Mouse (Mus musculus) brown adipose tissue, adult 24 weeks (tissue): ENCODE data around the gene Pde11a. TPM values are rescaled to one million over a fixed set of nuclear protein-coding genes. Genes with fewer than 3 reads are reported as not detected.

Experiments used
- H3K27ac ChIP-seq: fragments of 200-500 bp; replicated peaks from 2 replicates; pipeline ENCODE4 v1.5.1; 2012; ENCODE audit warnings: low read depth, mild to moderate bottlenecking, low read length
- H3K4me1 ChIP-seq: fragments of 200-500 bp; 2 replicates; pipeline ENCODE4 v1.6.1; 2012; ENCODE audit warnings: low read length, mixed read lengths; ENCODE audit not compliant: control insufficient read depth, insufficient read depth, insufficient read length
- H3K4me3 ChIP-seq: fragments of 200-500 bp; 2 replicates; pipeline ENCODE4 v1.5.1; 2012; ENCODE audit warnings: low read depth, mild to moderate bottlenecking, low read length, moderate library complexity; ENCODE audit not compliant: insufficient read depth
- polyA plus RNA-seq: library from polyadenylated mRNA; stranded (reverse); fragments of >200 nt; gene quantifications from 2 replicates; pipeline ENCODE4 v1.2.4, GENCODE M21; 2012; ENCODE audit not compliant: missing spikeins, insufficient read depth, insufficient read length

Gene Pde11a
- polyA plus RNA-seq, 1 experiment = 0.91 TPM

DNA sequence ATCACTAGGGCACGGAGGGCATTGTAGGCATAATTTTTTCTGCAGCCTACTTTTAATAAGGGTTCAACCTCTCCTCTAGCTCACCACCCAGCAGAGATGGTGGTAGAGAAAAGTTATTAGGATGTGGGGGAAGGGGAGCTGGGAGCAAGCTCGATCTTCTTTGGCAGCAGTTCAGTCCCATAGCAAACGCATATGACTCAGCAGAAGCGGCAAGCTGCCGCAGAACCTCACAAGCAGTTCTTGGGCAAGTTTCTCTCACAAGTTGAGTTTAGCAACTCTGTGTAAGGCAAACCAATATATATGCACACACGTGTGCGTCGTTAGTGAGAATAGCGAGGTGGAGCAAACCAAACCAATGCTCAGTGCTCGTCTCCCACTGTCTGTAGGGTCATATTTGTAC, 72.0 kb downstream of the Pde11a start:
- Histone ChIP-seq H3K27ac (no peak overlapping the region), H3K4me1 (no peaks in the 10 kb centered on the region), H3K4me3 (no peak overlapping the region)

DNA sequence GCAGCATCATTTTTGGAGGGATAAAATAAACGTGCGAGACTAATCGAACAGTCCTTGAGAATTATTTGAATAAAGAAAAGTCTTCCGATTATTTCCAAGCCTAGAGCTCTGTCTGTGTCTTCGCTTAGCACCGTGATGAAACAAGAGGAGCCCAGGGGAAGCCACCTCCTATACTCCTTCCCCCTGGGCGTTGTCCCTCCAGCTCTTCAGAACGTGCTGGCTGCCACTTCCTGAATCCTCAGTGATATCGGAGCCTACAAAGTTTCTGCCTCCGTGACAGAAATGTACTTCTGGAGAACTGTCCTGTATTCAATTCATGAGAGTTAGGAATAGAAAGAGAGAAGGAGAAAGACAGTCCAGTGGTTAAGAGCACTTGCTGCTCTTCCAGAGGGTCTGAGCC, 74.3 kb downstream of the Pde11a start:
- Histone ChIP-seq H3K27ac (no peak overlapping the region), H3K4me1 (no peaks in the 10 kb centered on the region), H3K4me3 (no peak overlapping the region)

DNA sequence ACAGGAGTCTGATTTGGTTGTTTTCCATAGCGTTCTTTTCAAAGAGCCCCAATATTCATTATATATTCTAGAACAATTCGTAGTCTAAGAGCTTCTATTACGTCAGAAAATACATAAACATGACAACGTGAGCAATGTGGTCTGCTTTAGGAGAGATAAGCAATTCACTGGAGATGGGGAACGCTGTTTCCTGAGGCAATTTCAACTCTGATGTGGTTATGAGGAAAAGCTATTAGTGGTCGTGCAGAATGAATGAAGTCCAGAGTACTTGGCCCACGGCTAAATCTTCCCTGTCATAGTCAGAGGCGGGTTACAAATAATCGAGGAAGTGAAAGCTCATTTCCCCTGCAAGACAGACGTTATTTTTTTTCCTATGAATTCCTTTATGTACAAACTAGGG, 75.9 kb downstream of the Pde11a start:
- H3K4me3 ChIP-seq = no peak overlapping the region
- no peak overlapping the region for H3K27ac ChIP-seq
- H3K4me1 ChIP-seq = no peaks in the 10 kb centered on the region

DNA sequence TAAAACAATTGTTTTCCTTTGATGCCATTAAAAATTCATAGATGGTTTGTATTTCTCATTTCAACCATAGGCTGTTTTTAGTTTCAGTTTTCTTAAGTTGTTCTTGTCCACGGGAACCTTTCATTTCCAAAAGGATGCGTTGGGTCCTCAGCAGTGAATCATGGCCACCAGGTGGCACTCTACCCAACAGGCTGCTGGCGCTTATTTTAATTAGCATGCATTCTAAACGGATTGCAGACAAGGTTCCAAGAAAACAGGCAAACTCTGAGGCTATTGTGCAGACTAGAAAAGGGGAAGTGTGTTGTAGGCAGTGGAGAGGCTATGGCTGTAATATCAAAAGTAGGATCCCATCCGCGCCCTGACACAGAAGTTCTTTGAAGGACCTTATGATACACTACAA, 83.7 kb downstream of the Pde11a start:
- Histone ChIP-seq H3K27ac (no peak overlapping the region), H3K4me1 (no peaks in the 10 kb centered on the region), H3K4me3 (no peak overlapping the region)

DNA sequence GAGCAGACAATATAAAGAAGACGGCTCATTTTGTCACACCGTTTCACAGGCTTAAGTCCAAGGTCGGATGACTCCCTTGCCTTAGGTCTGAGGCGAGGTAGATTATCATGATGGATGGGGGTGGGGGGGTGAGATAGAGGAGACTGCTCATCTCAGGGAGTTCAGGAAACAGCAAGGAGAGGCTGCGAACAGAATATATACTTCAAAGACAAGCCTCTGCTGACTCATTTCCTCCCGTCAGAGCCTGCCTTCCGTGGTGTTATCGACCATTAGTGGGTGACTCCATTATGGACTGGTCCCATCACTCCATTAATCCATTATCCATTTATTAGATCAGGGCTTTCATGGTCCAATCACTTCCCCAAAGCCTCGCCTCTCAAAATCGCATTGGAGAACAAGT, 87.2 kb downstream of the Pde11a start:
- Histone ChIP-seq H3K4me1 (no peaks in the 10 kb centered on the region), H3K27ac (no peak overlapping the region), H3K4me3 (no peak overlapping the region)

DNA sequence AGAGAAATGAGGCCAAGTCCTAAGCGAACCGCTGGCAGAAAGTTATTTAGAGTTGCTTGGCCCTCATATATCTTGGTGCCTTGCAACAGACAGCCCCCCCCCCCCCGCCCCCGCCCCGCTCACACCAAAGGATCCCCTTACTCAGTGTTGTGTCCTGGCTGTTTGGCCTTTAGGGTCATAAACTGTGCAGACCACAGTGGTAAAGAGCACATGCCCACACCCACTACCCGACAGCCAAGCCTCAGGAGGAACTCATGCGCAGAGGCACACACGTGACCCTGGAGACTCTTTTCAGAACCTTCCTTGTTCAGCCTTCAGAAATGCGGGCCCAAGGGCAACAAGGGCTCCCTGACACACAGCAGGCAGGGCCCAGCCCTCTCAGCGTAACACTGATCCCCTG, 90.3 kb downstream of the Pde11a start:
- no peaks in the 10 kb centered on the region for H3K4me1 ChIP-seq
- no peak overlapping the region for H3K27ac ChIP-seq
- H3K4me3 ChIP-seq = no peak overlapping the region

DNA sequence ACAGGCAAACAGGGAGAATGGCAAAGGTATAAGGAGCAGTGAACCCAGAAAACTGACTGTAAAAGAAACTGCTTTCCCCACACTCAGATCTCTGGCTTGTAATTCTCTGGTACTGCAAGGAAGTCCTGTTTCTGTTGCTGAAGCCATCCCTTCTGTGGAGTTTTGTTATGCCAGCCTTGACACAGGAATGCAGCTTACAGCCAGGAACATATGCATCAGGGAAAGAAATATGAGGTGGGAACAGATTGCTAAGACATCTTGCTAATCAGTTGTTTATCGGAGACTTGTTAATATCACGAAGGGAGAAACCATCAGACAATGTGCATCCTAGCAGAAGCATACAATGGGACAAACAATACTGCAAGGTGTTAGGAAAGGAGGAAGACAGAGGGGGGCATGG, 99.4 kb downstream of the Pde11a start:
- H3K4me1 ChIP-seq = no peaks in the 10 kb centered on the region
- no peak overlapping the region for H3K4me3 ChIP-seq
- no peak overlapping the region for H3K27ac ChIP-seq

DNA sequence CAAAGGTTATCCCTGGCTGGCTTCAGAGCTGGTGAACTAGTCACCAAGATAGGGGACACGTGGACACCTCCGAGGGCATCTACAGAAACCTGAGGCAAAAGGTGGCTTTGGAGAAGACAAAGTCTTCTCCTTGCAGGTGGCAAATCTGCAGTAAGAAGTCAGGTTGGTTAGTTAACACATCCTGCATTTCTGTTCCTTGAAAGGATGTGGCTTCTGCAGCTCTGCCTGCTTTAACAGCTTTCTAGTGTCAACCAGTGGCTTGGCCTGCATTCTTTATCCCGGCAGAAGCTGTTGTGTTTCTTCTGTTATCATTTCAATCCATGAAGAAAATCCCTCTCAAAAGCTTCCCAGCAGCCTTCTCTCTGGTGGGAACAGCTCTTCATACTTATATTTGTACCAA, 100.1 kb downstream of the Pde11a start:
- Histone ChIP-seq H3K4me3 (no peak overlapping the region), H3K27ac (no peak overlapping the region), H3K4me1 (no peaks in the 10 kb centered on the region)

DNA sequence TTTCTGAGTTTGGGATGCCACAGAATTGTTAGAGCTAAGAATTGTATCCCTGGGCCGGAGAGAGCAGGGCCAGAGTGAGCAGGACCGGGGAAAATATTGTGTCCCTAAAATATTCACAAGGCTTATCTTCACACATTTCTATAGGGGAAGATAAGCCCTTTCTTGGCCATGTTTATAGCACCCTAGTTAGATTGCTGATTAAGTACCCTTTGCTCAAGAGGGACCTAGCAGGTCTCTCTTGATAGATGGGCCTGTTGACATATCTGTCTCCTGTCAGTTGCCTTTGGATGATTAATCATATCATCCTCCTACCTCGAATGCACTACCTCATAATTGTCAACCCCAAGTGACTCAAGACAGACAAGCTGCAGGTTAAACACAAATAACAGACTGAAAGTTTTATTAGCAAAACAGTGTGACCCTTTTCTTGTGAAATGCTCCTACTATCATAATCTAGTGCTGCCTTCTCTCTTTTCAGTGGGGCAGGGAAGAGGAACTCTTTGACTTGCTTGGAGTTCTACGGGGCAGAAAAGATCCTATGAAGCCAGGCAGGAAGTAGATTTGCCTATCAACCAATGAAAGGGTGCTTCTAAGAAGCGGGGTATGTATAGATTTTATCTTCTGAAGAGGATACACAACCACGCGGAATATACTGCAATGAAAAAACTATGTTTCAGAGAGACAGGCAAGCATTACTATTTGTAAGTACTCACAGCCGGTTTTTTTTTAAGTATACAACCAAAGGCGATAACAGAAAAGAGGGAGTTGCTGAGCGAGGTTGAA, 100.7 kb downstream of the Pde11a start:
- Histone ChIP-seq H3K27ac (no peak overlapping the region), H3K4me1 (no peaks in the 10 kb centered on the region), H3K4me3 (no peak overlapping the region)

DNA sequence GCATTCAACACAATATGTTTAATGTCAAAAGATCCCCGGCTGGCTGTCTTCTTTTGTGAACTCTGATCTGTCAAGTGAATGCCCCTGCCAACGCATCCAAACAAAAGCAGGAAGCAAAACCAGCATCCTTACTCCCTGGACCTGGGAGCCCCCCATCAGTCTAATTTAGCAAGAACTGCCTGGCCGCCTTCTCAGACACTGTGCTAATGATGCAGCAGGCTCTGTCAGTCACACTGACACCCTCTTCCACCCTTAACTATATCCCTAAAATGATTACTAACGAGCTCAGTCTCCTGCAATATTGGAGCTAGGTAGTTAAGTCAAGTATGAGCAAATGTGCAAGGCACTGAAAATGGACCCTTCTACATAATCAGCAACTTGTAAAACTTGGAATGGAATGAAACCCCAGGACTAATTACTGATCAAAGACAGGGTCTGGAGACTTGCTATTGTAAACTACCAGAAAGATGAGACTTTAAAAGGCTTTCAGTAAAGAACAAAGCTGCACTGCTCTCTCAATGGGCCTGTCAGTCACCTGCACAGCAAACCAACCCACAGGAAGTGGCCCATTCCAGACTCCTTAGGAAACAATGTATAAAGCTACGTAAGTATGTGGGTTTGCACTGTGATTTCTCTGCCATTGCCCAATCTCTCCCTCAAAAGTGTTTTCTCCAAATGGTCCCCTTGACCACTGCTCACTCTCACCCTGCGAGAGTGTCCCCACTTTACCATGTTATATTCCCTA, 118.0 kb downstream of the Pde11a start:
- Histone ChIP-seq H3K4me3 (no peak overlapping the region), H3K27ac (no peak overlapping the region), H3K4me1 (no peaks in the 10 kb centered on the region)

DNA sequence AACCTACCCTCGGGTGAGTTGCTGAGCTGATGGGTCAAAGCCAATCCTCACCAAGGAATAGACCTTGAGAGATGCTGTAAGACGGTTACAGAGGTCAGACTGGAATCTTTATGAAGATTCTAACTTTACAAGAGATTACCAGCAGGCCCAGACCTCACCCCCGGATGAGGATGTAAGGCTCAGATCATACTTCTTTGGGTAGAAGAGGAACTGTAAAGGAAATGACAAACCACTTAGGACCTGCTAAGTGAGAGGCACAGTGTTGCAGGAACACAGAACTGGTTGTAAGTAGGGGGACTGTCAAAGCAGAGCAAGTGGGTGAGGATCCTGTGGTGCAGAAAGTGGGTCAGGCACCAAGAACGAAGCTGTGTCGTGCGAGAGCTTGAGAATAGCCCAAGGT, 119.0 kb downstream of the Pde11a start:
- H3K4me3 ChIP-seq = no peak overlapping the region
- H3K27ac ChIP-seq = no peak overlapping the region
- no peaks in the 10 kb centered on the region for H3K4me1 ChIP-seq

DNA sequence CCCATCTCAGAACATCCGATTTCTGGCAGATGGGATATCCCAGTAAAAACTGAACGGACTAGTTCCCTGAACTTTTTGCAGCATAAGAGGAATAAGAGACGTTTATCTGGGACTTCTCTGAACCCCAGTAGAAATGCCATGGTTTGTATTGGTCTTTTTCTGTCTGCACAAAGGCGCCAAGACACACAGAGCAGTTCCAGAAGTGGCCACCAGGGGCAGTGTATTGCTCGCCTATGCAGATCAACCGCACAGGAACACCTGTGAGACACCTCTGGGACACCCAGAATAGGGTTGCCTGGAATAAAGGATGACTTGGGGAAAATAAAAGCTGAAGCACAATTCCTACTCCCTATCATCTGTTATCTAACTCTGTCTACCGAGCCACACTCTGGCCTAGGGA, 122.4 kb downstream of the Pde11a start:
- H3K27ac ChIP-seq = no peak overlapping the region
- no peaks in the 10 kb centered on the region for H3K4me1 ChIP-seq
- H3K4me3 ChIP-seq = no peak overlapping the region

DNA sequence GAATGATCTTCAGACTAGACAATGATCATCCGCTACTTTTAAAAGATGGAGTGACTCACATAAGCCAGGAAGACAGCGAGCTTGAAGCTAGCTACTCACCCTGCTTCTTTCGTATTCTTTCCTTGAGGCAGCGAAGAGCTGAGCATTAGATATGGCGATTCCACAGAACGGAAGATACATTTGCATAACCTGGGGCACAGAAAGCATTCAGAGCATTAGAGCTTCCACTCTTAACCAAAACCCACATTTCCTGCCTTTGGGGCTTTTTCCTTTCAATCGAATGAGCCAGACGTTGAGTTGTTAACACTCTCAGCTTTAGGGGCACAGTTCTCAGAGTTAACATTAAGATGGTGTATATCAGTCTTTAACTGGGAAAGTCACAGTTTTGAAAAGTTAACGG, 123.4 kb downstream of the Pde11a start:
- Histone ChIP-seq H3K4me3 (no peak overlapping the region), H3K27ac (no peak overlapping the region), H3K4me1 (no peaks in the 10 kb centered on the region)

DNA sequence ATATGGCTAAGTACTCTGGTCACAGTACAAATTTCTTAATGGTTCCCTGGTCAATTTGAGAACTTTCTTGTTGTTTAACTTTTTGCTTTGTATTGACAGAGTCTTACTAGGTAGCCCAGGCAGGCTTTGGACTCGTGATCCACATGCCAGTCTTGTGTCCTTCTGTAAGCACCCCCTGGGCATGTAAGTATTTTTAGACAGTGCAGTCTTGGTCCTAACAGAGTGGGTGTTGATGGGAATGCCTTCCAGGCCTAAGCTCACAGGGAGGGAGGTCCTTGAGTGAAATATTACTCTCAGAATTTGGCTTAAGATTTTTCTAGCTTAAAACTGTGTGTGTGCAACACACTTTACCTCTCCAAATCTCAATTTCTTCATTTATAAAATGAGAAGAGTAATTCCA, 153.4 kb downstream of the Pde11a start:
- no peaks in the 10 kb centered on the region for H3K4me1 ChIP-seq
- H3K27ac ChIP-seq = no peak overlapping the region
- H3K4me3 ChIP-seq = no peak overlapping the region

DNA sequence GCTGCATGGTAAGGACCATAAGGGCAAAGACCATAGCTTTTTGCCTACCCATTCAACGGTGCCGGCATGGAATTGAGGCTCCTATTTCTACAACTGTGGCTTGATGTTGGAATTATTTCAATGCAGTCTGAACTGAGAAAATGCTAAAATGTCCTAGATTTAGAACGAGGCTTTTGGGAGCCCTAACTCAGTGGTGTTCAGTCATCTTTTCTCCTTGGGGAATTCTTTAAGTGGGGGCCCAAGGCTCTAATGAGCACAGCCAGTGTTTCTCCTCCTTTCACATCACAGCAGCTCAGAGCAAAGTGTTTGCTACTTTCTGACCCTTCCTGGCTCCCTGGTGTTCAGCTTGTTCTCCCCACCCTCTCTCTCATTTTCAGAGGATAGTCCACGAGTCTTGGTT, 175.8 kb downstream of the Pde11a start:
- no peak overlapping the region for H3K4me3 ChIP-seq
- H3K27ac ChIP-seq = no peak overlapping the region
- H3K4me1 ChIP-seq = no peaks in the 10 kb centered on the region

DNA sequence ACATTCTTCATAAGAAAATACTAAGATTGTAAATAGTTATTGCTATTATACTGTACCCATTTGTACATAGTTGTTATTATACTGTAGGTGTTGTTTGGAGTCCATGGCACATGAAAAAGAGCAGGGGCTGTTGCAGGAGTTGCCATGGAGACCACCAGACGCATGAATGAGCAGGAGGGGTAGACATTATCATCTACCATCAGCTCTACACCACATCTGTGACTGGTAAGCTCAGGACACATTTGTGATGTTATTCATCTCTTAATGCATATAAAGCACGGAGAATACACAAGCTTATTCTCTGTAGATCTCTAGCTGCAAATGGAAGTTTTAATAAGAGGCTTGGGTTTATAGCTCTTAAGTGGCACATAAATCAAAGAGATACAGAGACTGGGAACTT, 179.6 kb downstream of the Pde11a start:
- Histone ChIP-seq H3K4me3 (no peak overlapping the region), H3K27ac (no peak overlapping the region), H3K4me1 (no peaks in the 10 kb centered on the region)
